Mouse (Mus musculus): ENCODE measurements at regions not wholly inside any gene's neighbourhood (a gene's known extent, or its start where the extent isn't known, plus 50 kb on each side); places are given as distances from the start of the nearest gene placed in this dataset.

DNA sequence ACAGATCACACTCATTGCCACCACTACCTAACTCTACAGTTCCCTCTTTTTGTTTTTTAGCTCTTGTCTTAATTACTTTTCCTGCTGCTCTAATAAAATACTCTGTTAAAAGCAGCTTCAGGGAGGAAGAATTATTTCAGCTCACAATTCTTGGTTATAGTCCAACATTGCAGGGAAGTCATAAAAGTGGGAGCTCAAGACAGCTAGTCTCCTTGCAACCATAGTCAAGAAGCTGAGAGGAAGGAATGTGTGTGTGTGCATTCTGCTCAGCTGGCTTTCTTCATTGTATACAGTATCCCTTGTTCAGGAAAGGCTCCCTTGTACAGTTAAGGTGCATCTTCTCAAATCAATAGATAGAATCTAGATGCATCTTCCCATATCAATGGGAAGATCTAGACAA, 152.4 kb upstream of the Gm37988 start:
- TF ChIP-seq FLI1 (IDR thresholded peaks at IDR 0.05; ENCODE audit: low read length) (no peak), GATA1 (IDR thresholded peaks at IDR 0.05; ENCODE audit: borderline replicate concordance, low read length) (no peak)

Data from megakaryocyte, embryonic 14.5 days (primary cell).